Mouse (Mus musculus) heart, embryonic 12.5 days (tissue): ENCODE measurements at regions not wholly inside any gene's neighbourhood (a gene's known extent, or its start where the extent isn't known, plus 50 kb on each side); places are given as distances from the start of the nearest gene placed in this dataset.

ENCODE experiments used
- ATAC-seq: fragments of 200-750 bp; cut with Nextera tagmentation; 2 replicates; pipeline ENCODE4 v1.8.0; 2017; ENCODE audit warnings: moderate TSS enrichment, moderate library complexity; ENCODE audit not compliant: insufficient number of reproducible peaks, low FRiP score
- H3K27ac ChIP-seq: fragments of 300-500 bp; sonication (generic); 2 replicates; pipeline ENCODE4 v1.5.1; 2016; ENCODE audit warnings: mild to moderate bottlenecking, moderate library complexity; ENCODE audit not compliant: poor library complexity, severe bottlenecking
- H3K27me3 ChIP-seq: fragments of 300-500 bp; sonication (generic); replicated peaks from 2 replicates; pipeline ENCODE4 v1.6.1; 2016; ENCODE audit warnings: mild to moderate bottlenecking, moderate library complexity
- H3K36me3 ChIP-seq: fragments of 300-500 bp; sonication (generic); 2 replicates; pipeline ENCODE4 v1.6.1; 2016; ENCODE audit warnings: mild to moderate bottlenecking, moderate library complexity
- H3K4me1 ChIP-seq: fragments of 300-500 bp; sonication (generic); replicated peaks from 2 replicates; pipeline ENCODE4 v1.6.1; 2016; ENCODE audit warnings: mild to moderate bottlenecking
- H3K4me2 ChIP-seq: fragments of 300-500 bp; sonication (generic); 2 replicates; pipeline ENCODE4 v1.6.1; 2016; ENCODE audit warnings: mild to moderate bottlenecking, moderate library complexity
- H3K4me3 ChIP-seq: fragments of 300-500 bp; sonication (generic); 2 replicates; pipeline ENCODE4 v1.5.1; 2016; ENCODE audit warnings: mild to moderate bottlenecking
- H3K9ac ChIP-seq: fragments of 300-500 bp; sonication (generic); 2 replicates; pipeline ENCODE4 v1.6.1; 2016; ENCODE audit warnings: mild to moderate bottlenecking, moderate library complexity
- H3K9me3 ChIP-seq: fragments of 300-500 bp; sonication (generic); replicated peaks from 2 replicates; pipeline ENCODE4 v1.6.1; 2016; ENCODE audit warnings: mild to moderate bottlenecking, moderate library complexity
- WGBS: fragments of 180-500 bp; shearing (Covaris S2); methylation state at CpG from one replicate; pipeline ENCODE4 v1.1.7; 2016; 5-methylcytosine and 5-hydroxymethylcytosine counted together

DNA sequence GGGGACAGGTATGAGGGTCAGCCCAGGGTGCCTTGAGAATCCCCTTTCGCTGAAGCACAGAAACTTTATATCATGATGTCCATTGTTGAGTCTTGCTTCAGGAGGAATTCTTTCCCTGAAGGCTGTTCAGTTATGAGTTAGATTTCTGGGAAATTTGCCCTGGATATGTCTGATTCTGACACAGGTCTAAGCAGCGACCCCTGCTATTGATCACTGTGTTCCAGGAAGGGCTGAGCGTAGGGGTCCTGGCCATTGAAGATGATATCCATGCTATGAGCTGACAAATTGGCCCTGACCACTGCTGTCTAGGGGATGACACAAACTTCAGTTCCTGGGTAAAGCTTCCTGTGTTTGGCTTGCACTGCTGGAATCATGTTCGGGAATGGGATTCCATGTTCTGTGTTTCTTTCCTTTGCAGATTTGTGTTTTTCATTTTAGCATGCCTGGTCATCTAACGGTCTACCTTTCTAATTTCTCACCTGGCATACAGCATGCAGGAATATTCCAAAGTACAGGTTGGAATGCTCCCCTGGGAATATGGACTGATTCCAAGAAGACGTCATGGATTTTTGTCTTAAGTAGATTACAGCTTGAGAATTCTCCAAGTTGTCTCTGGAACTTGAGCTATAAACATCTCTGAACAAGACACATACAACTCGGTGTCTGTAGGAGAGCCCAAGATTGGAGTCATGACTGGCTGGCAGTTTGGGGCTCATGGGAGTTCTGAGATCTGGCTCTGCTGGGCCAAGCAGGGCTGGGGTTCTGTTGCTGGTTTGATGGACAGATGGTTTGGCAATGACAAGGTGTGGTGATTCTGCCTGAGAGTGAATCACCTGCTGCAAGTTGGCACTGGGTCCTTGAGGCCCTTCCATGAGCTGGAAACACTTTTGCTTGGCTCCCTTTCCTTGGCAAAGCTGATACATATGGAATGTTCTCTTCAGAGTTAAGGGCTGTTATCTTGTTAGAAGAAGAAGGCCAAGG lies 104.4 kb downstream of the Ttc32 start:
- Histone ChIP-seq H3K9me3 (no peaks in the 10 kb centered on the region), H3K4me2 (no peak overlapping the region), H3K9ac (no peak overlapping the region), H3K27ac (no peak overlapping the region), H3K4me1 (0 out of 2 replicates have a peak, but pooled peaks cover 3% of the 10 kb centered on the region), H3K4me3 (no peak overlapping the region), H3K27me3 (no peaks in the 10 kb centered on the region), H3K36me3 (no peaks in the 10 kb centered on the region)
- no peak for ATAC-seq
- WGBS = 82% methylated on average over 7 of the region's 7 CpGs

DNA sequence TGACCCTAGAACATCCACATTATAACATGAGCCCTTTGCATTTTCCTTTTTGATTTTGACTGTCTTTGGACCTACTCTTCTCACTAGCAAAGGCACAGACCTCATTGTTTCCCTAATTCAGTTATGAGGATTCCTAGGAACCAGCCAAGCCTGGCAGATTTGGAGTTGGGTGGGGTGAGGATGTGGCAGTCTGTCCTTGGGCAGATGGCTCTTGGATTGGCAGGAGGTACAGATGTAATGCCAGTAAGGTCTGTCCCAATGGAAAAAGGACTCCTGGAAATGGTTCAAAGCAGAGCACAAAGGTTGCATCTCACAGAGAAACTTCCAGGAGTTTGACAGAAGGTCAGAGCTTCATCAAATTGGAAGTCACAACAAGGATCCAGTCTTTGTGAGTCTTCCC lies 121.2 kb downstream of the Ttc32 start:
- H3K9me3 ChIP-seq = no peaks in the 10 kb centered on the region

DNA sequence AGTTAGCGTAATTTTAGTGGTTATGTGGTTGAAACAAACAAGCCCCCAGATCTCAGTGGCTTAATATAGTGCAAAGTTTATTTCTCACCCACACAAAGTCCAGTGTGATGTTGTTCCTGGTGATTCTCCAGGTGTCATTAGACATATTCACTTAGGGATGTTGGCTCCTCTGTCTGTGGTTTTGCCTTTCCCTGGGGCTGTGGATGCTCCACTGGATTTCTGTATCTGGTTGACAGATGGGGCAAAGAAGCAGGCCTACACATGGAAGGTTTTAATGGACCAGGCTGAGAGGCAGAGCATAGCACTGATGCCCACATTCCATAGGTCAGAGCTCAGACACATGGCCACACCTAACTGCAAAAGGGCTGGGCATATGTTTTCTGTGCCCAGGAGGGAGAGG lies 121.6 kb downstream of the Ttc32 start:
- Histone ChIP-seq H3K36me3 (no peaks in the 10 kb centered on the region), H3K27ac (no peak overlapping the region), H3K27me3 (no peaks in the 10 kb centered on the region), H3K4me1 (no peaks in the 10 kb centered on the region), H3K4me3 (no peak overlapping the region), H3K4me2 (no peak overlapping the region), H3K9me3 (no peaks in the 10 kb centered on the region), H3K9ac (no peak overlapping the region)
- 67% methylated on average over 1 of the region's 1 CpGs for WGBS
- no peak for ATAC-seq

More for the DNA sequence above, 121.2 kb downstream of the Ttc32 start:
- Histone ChIP-seq H3K9ac (no peak overlapping the region), H3K4me1 (no peaks in the 10 kb centered on the region), H3K36me3 (no peaks in the 10 kb centered on the region), H3K4me3 (no peak overlapping the region), H3K4me2 (no peak overlapping the region), H3K27me3 (no peaks in the 10 kb centered on the region), H3K27ac (no peak overlapping the region)
- no peak for ATAC-seq

DNA sequence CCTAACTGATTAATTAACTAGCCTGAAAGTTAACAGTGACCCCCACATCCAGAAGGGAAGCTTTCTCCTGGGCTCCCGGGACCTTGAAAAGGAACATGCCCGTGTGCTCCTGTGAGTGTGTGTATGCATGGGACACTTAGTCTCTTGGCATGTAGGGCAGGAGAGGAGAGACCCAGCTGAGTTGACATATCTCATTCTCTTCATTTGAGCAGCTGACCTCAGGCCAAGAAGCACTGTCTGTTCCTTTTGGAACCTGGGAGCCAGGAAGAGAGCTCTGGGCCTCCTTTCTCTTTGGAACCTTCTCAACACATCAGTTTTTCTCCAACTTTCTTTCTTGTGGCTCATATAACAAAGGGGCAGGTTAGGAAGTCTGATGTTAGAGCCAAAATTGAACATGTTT lies 124.7 kb downstream of the Ttc32 start:
- no peak overlapping the region for H3K9ac ChIP-seq
- H3K27ac ChIP-seq = no peak overlapping the region
- no peak overlapping the region for H3K4me3 ChIP-seq
- 72% methylated on average over 2 of the region's 2 CpGs for WGBS
- H3K4me2 ChIP-seq = no peak overlapping the region
- H3K4me1 ChIP-seq = no peaks in the 10 kb centered on the region
- no peaks in the 10 kb centered on the region for H3K9me3 ChIP-seq
- ATAC-seq = no peak
- no peaks in the 10 kb centered on the region for H3K27me3 ChIP-seq
- H3K36me3 ChIP-seq = no peaks in the 10 kb centered on the region

DNA sequence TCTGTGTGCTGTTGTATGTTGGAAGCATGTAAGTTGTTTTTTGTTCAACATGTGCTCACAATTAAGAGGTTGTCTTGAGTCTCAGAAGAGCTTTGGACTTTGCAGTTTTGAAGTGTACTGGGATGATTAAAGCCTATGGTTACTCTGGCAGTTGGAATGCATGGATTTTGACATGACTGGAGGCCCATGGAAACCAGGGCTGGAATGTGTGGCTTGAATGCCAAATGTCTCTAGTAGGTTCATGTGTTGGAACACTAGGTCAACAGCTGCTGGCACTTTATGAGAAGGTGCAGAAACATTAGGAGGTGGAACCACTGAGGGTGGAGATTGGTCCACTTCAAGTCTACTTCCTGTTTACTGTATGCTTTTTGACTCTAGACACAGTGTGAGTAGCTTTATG lies 127.0 kb downstream of the Ttc32 start:
- Histone ChIP-seq H3K27me3 (no peaks in the 10 kb centered on the region), H3K4me1 (no peaks in the 10 kb centered on the region), H3K27ac (no peak overlapping the region), H3K9ac (no peak overlapping the region), H3K4me2 (no peak overlapping the region), H3K4me3 (no peak overlapping the region), H3K36me3 (no peaks in the 10 kb centered on the region), H3K9me3 (no peaks in the 10 kb centered on the region)
- ATAC-seq = no peak

DNA sequence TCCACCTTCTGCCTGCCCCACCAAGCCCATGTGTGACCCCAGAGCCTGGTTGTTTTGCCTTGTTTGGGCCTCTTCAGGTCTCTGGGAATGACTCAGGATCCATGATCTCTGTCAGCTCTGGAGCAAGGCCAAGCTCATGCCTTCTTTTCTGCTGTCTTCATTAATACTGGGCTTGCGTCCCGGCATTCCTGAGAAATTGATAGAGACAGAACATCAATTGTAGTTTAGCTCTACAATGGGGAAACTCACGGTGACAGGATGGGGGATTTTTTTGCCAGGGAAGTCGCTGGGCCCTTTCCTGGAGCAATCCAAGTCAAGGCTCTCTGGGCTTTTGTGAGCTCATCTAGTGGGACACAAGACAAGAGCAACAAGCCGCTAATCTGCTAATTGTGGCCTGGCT lies 129.0 kb downstream of the Ttc32 start:
- Histone ChIP-seq H3K4me2 (no peak overlapping the region), H3K27ac (no peak overlapping the region), H3K27me3 (no peaks in the 10 kb centered on the region), H3K4me1 (no peaks in the 10 kb centered on the region), H3K9me3 (no peaks in the 10 kb centered on the region), H3K4me3 (no peak overlapping the region), H3K9ac (no peak overlapping the region), H3K36me3 (no peaks in the 10 kb centered on the region)
- ATAC-seq = no peak
- 70% methylated on average over 5 of the region's 5 CpGs for WGBS

DNA sequence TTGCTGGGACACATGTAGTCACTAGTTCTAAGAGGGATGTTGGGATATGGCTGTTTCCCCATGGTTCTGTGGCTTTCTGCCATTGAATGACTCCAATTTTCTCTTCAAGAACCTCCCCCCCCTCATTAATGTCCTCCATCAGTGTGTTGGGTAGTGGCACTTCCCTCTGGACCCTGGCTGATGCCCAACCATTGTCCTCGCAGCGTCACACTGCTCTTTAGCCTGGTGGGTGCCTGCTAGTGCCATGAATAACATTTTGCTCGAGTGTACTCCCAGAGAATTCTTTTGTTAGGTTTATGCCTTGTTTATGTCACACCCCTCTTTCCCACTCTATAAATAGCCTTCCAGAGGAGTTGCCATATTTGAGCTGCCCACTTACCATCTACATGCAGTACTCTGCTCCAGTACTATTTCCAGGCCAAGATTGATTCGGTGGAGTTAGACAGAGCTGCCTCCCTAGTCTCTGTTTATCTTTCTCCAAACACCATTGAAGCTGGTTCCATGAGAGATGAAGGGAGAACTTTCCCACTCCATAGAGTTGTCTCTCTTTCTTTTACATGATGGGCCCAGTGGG lies 135.7 kb downstream of the Ttc32 start:
- H3K4me1 ChIP-seq = no peaks in the 10 kb centered on the region
- no peak for ATAC-seq
- H3K36me3 ChIP-seq = no peaks in the 10 kb centered on the region
- H3K4me2 ChIP-seq = no peak overlapping the region
- H3K27ac ChIP-seq = no peak overlapping the region
- no peaks in the 10 kb centered on the region for H3K27me3 ChIP-seq
- H3K9ac ChIP-seq = no peak overlapping the region
- H3K4me3 ChIP-seq = no peak overlapping the region
- H3K9me3 ChIP-seq = no peaks in the 10 kb centered on the region
- WGBS = 71% methylated on average over 4 of the region's 4 CpGs

DNA sequence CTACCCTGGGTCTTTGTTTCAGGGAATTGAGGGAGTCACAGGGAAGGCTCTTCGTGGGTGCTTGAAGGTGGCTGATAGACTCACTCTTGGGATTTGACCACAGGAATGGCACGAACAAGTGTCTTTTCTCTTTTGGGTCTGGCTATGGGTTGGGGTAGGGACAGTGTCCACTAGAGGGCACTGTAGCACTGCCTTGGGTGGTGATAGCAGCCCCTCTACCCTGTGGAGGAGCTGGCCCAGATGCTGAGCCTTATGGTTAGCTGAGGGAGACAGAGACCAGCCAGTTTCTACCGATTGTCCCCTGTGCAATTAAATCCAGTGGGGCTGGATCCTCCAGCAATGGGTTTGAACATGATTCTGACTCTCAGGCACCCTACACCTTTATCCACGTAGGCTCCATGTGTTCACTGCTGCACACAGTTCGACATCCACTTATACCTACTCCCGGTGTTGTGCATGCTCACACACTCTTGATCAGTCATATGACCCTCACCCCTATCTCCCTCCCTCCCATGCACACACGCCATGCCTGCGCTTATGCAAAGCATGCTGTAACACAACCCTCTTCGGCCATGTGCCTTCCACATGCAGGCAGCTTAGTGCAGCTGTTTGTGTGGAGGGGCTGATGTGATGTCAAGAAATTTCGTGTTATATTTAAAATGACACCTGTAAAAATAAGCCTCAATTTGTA lies 136.6 kb downstream of the Ttc32 start:
- no peak overlapping the region for H3K4me3 ChIP-seq
- no peak overlapping the region for H3K4me2 ChIP-seq
- no peaks in the 10 kb centered on the region for H3K9me3 ChIP-seq
- H3K4me1 ChIP-seq = no peaks in the 10 kb centered on the region
- H3K36me3 ChIP-seq = no peaks in the 10 kb centered on the region
- 52% methylated on average over 10 of the region's 10 CpGs for WGBS
- ATAC-seq = peak; percentile 61; the same call in 1 of the 2 replicates
- no peaks in the 10 kb centered on the region for H3K27me3 ChIP-seq
- no peak overlapping the region for H3K9ac ChIP-seq
- no peak overlapping the region for H3K27ac ChIP-seq

DNA sequence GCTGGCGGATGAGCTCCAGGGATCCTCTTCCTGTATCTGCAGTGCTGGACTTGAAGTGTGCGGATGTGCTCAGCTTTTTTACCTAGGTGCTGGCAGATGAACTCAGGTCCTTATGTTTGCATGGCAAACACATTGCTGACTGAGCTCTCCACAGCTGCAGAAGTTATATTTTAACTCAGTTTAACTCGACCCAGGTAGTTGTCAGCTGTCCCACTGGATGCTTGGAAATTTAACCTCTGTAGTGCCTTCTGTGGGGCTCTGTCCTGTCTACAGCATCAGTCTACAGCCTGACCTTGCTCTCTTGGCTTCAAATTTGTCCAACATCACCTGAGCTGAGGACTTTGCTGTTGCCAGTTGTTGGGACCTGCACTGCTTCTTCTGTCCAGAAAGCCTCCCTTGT lies 139.2 kb downstream of the Ttc32 start:
- Histone ChIP-seq H3K9me3 (no peaks in the 10 kb centered on the region), H3K27me3 (no peaks in the 10 kb centered on the region), H3K9ac (no peak overlapping the region), H3K36me3 (no peaks in the 10 kb centered on the region), H3K4me2 (no peak overlapping the region), H3K27ac (no peak overlapping the region), H3K4me3 (no peak overlapping the region), H3K4me1 (no peaks in the 10 kb centered on the region)
- ATAC-seq = no peak
- WGBS = 67% methylated on average over 3 of the region's 3 CpGs

DNA sequence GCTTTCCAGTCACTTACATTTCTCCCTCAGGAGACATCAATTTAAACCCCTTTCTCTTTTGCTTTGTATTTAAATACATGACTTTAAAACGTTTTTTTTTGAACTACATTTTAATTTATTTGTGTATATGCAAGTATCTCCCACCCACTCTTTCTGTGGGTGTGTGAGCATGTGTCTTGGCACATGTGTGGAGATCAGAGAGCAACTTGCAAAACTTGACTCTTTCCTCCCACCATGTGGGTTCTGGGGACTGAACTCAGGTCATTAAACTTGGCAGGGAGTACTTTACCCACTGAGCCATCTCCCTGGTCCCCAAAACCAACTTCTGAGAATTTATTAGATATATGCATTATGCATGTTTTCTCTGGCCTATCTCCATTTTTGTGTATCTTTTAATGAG lies 143.9 kb downstream of the Ttc32 start:
- Histone ChIP-seq H3K4me2 (no peak overlapping the region), H3K4me3 (no peak overlapping the region), H3K9ac (no peak overlapping the region), H3K36me3 (no peaks in the 10 kb centered on the region), H3K9me3 (no peaks in the 10 kb centered on the region), H3K27ac (no peak overlapping the region), H3K4me1 (peaks cover 3% of the 10 kb centered on the region; the same call in 1 of the 2 replicates), H3K27me3 (no peaks in the 10 kb centered on the region)
- no peak for ATAC-seq
- whole genome bisulfite sequencing = 8% methylated on average over 1 of the region's 1 CpGs

DNA sequence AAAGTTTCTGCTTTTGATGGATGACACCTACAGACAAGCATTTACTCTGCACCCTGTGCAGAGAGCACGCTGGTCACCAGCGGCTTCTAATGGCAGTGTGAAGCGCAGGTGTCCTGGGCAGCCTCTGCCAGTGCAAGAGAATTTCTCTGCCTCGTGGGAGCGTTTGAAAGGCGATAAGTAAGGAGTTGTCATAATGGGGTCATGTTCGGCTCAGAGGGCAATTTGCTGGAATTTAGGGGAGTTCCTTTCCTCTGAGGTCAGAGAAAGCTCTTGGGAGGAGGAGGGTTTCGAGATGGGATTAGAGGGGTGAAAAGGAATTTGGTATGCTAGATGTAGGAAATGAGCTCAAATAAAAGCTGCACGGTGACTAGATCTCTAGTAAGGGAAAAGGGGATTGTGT lies 144.5 kb downstream of the Ttc32 start:
- no peak for ATAC-seq
- no peak overlapping the region for H3K27ac ChIP-seq
- no peaks in the 10 kb centered on the region for H3K9me3 ChIP-seq
- H3K4me1 ChIP-seq = peaks cover 3% of the 10 kb centered on the region; the same call in 1 of the 2 replicates
- WGBS = 43% methylated on average over 9 of the region's 9 CpGs
- no peak overlapping the region for H3K4me2 ChIP-seq
- no peaks in the 10 kb centered on the region for H3K36me3 ChIP-seq
- no peaks in the 10 kb centered on the region for H3K27me3 ChIP-seq
- no peak overlapping the region for H3K9ac ChIP-seq
- no peak overlapping the region for H3K4me3 ChIP-seq
